ENCODE assay signal across 26 mouse cellular contexts in genomic region chr9:52748366-52748765, GRCm38 (mm10).
DNase-seq lines count a peak whose midpoint lies in the region; ATAC-seq lines count a peak whose summit lies in the region.
"Had no signal": no experiment of that assay in that cellular context is flagged by ENCODE, and none has a peak within 500 bp of the region (broad histone marks: within the 10 kb centered on the region; RNA-seq: fewer than 3 reads in every experiment).

No protein-coding gene starts in this region.

- no peak overlapping the region for H3K27ac ChIP-seq in intestine, embryonic 15.5 days
- H3K27ac ChIP-seq: embryonic facial prominence, embryonic 10.5 days; heart, embryonic 15.5 days; hindbrain, embryonic 15.5 days; layer of hippocampus, adult 2 months; liver, embryonic 14.5 days; neural tube, embryonic 12.5 days; stomach, postnatal 0 days had no signal

- H3K27me3 ChIP-seq in intestine, embryonic 15.5 days (replicated peaks) = no peaks in the 10 kb centered on the region
- H3K27me3 ChIP-seq: heart, embryonic 15.5 days; hindbrain, embryonic 15.5 days; megakaryocyte, embryonic 14.5 days; neural tube, embryonic 12.5 days had no signal

- ATAC-seq in frontal cortex, adult (ENCODE audit: low TSS enrichment) = peak; percentile 96
- ATAC-seq in intestine, embryonic 15.5 days = no peak
- ATAC-seq: forebrain, embryonic 16.5 days; intestine, embryonic 16.5 days had no signal

- H3K4me1 ChIP-seq in intestine, embryonic 15.5 days (replicated peaks) = no peaks in the 10 kb centered on the region
- H3K4me1 ChIP-seq: embryonic facial prominence, embryonic 10.5 days; heart, embryonic 15.5 days; hindbrain, embryonic 15.5 days; megakaryocyte, embryonic 14.5 days; neural tube, embryonic 12.5 days had no signal

- 82% methylated on average over 3 of the region's 3 CpGs for WGBS in intestine, embryonic 15.5 days

- H3K36me3 ChIP-seq in intestine, embryonic 15.5 days = no peaks in the 10 kb centered on the region
- H3K36me3 ChIP-seq: embryonic facial prominence, embryonic 10.5 days; heart, embryonic 15.5 days; hindbrain, embryonic 15.5 days; neural tube, embryonic 12.5 days had no signal

- intact Hi-C loops in left cerebral cortex, postnatal 14 days (cut with DNase I) = no loop called here

- H3K4me3 ChIP-seq in intestine, embryonic 15.5 days (replicated peaks) = no peak overlapping the region
- H3K4me3 ChIP-seq: embryonic facial prominence, embryonic 10.5 days; heart, embryonic 15.5 days; hindbrain, embryonic 15.5 days; layer of hippocampus, adult 2 months; megakaryocyte, embryonic 14.5 days; neural tube, embryonic 12.5 days had no signal

- no peak overlapping the region for H3K4me2 ChIP-seq in intestine, embryonic 15.5 days (replicated peaks)
- H3K4me2 ChIP-seq: heart, embryonic 15.5 days; hindbrain, embryonic 15.5 days; lung, embryonic 14.5 days; neural tube, embryonic 12.5 days had no signal

- H3K9ac ChIP-seq in intestine, embryonic 15.5 days = no peak overlapping the region
- H3K9ac ChIP-seq: heart, embryonic 15.5 days; hindbrain, embryonic 15.5 days; liver, embryonic 14.5 days; lung, embryonic 14.5 days; neural tube, embryonic 12.5 days had no signal

- no peak for DNase-seq in frontal cortex, postnatal 25 days (ENCODE audit: low spot score in 2 of 2)
- peak; percentile 18 to 21 for DNase-seq in frontal cortex, postnatal 10 days (ENCODE audit: low spot score in 2 of 2)
- DNase-seq in left cerebral cortex, postnatal 14 days (ENCODE audit: low spot score in 2 of 2) = peak; percentile 58 to 76
- peak; percentile 15 for DNase-seq in right cerebral cortex, postnatal 4 days
- DNase-seq in Muller cell, postnatal 12 days (ENCODE audit: inconsistent ontology term) = no peak
- no peak for DNase-seq in heart, adult 11 months
- DNase-seq: adrenal gland, postnatal 14 days; cerebellum, adult 9-10 months; gastrocnemius, postnatal 36 days; heart, postnatal 36 days; kidney, adult 9 months; kidney, postnatal 14 days; lung, embryonic 14.5 days; midbrain, embryonic 14.5 days had no signal

- no peaks in the 10 kb centered on the region for H3K9me3 ChIP-seq in intestine, embryonic 15.5 days
- H3K9me3 ChIP-seq: embryonic facial prominence, embryonic 10.5 days; heart, embryonic 15.5 days; hindbrain, embryonic 15.5 days; neural tube, embryonic 12.5 days had no signal

Comparison
In these comparisons a context has a peak if more than half of its experiments do, and no peak if none do; other contexts are left out.
1. DNase-seq: peak in frontal cortex, postnatal 10 days (2 of 2), left cerebral cortex, postnatal 14 days (2 of 2) and right cerebral cortex, postnatal 4 days (single experiment); none in frontal cortex, postnatal 25 days (0 of 2), Muller cell, postnatal 12 days (single experiment) and heart, adult 11 months (single experiment).